Mouse (Mus musculus): ENCODE measurements at regions not wholly inside any gene's neighbourhood (a gene's known extent, or its start where the extent isn't known, plus 50 kb on each side); places are given as distances from the start of the nearest gene placed in this dataset.

DNA sequence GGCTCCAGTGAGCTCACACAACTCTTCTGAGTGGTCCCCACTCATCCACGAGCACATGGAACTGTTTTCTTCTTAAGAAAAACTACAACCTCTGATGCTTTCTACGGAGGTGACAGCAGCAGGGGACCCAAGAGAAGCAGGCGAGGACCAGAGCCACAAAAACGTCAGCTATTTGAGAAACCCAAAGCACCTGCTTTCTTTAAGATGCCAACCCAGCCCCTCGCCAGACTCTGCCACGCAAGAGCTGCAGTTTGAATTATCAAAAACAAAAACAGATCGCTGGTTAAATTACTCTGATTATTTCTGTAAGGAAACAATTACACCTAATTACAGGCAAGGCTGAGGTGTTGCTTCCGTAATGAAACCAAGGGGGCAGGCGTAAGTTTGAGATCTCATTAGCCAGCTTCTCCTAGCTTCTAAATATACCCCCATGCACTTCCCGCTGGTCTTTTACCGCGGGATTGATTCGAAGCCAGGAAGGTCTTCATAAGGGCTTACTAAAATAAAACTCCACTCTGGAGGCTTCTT lies 614.1 kb downstream of the Pdcd6ip start:
- TF ChIP-seq POLR2A (IDR thresholded peaks at IDR 0.05; ENCODE audit: borderline replicate concordance, insufficient read depth, low read length) (no peak), CTCF (IDR thresholded peaks at IDR 0.05; ENCODE audit: borderline replicate concordance, insufficient read depth, low read depth, low read length) (no peak)
